Comparison of ENCODE assay signal across 8 mouse cellular contexts in genomic region chr10:62578338-62579100, GRCm38 (mm10). TPM values are rescaled to one million over a fixed set of nuclear protein-coding genes. Genes with fewer than 3 reads are reported as not detected.
DNase-seq lines count a peak whose midpoint lies in the region; ATAC-seq lines count a peak whose summit lies in the region.

Gene Kif1bp (minus strand): TSS chr10:62578457.

- peak within 1 kb of the TSS; percentile 78 for H3K4me2 ChIP-seq in hindbrain, embryonic 16.5 days (ENCODE audit: low read length)

- H3K27me3 ChIP-seq in hindbrain, embryonic 16.5 days (replicated peaks; ENCODE audit: control insufficient read depth, insufficient read depth, low read length): no peaks in the 10 kb centered on the region

- H3K9ac ChIP-seq in hindbrain, embryonic 16.5 days (ENCODE audit: low read depth, low read length): peak within 1 kb of the TSS; percentile 86

- peaks cover 28% of the 10 kb centered on the region for H3K36me3 ChIP-seq in hindbrain, embryonic 16.5 days (ENCODE audit: control insufficient read depth, insufficient read depth, low read length)
- H3K36me3 ChIP-seq in macrophage (ENCODE audit: inconsistent target): peaks cover 40% of the 10 kb centered on the region

- peak; percentile 94 for DNase-seq in WW6 (ENCODE audit: low read depth, low spot score)
- peak; percentile 92 to 95 for DNase-seq in cerebellum, postnatal 4 days (ENCODE audit: low spot score in 2 of 2)
- peak; percentile 98 for DNase-seq in gastrocnemius, adult 18-20 months (ENCODE audit: low spot score)
- peak; percentile 97 to 98 for DNase-seq in left cerebral cortex, adult 18-20 months (ENCODE audit: low spot score in 2 of 2)
- peak; percentile 99 for DNase-seq in right cerebral cortex, adult 18-20 months
- DNase-seq in urinary bladder, postnatal 10 days (ENCODE audit: low spot score): peak; percentile 91

- peaks cover 31% of the 10 kb centered on the region for H3K79me2 ChIP-seq in macrophage (ENCODE audit: inconsistent target)

- WGBS in hindbrain, embryonic 16.5 days: 5% methylated on average over 33 of the region's 33 CpGs
- 6% methylated on average over 33 of the region's 33 CpGs for WGBS in macrophage (ENCODE audit: missing documents)

- peak within 1 kb of the TSS; percentile 87 for H3K27ac ChIP-seq in hindbrain, embryonic 16.5 days (ENCODE audit: low read depth, low read length)
- H3K27ac ChIP-seq in macrophage: no peak within 1 kb of the TSS

- peak; percentile 99 for ATAC-seq in hindbrain, embryonic 16.5 days

- no peaks in the 10 kb centered on the region for H3K9me3 ChIP-seq in hindbrain, embryonic 16.5 days (ENCODE audit: control insufficient read depth, low read length)

- peaks cover 16% of the 10 kb centered on the region for H3K4me1 ChIP-seq in hindbrain, embryonic 16.5 days (ENCODE audit: control insufficient read depth, insufficient read depth, low read depth, low read length)

- H3K4me3 ChIP-seq in hindbrain, embryonic 16.5 days (ENCODE audit: low read length): peak within 1 kb of the TSS; percentile 84
- H3K4me3 ChIP-seq in macrophage (ENCODE audit: inconsistent target): peak within 1 kb of the TSS; percentile 75

RNA-seq across cellular contexts. Expression of gene Kif1bp, which starts in this region (rescaled TPM):
- 10 to 100 TPM; 29.0 to 30.4 TPM for total RNA-seq in gastrocnemius, adult 18-20 months (2021)
- 73.2 and 73.6 TPM in 2 replicates for polyA plus RNA-seq in hindbrain, embryonic 16.5 days (2015; fragmentation: Nextera tagmentation; extraction: Ambion mirVana)
- 100 to 1,000 TPM; 179 to 185 TPM for total RNA-seq in left cerebral cortex, adult 18-20 months (2021)
- 10 to 100 TPM; 10.3 to 50.0 (median 30.8) TPM for total RNA-seq in macrophage (2018; cell fraction: chromatin; rRNA removed)
- total RNA-seq in macrophage (2018; cell fraction: cytosol; rRNA removed): 10 to 100 TPM; 20.0 to 34.5 (median 29.5) TPM
- total RNA-seq in macrophage (2018; cell fraction: nucleus; rRNA removed): 10 to 100 TPM; 13.1 to 38.8 (median 23.5) TPM
- polyA plus RNA-seq in macrophage (2018): 28.5 to 32.9 TPM (median 28.8 TPM) in 3 replicates

Comparison
In these comparisons a context has a peak if more than half of its experiments do, and no peak if none do; other contexts are left out.
1. RNA of gene Kif1bp (total RNA-seq): 179 to 185 TPM in left cerebral cortex, adult 18-20 months; 29.0 to 30.4 TPM in gastrocnemius, adult 18-20 months; every median in the first group is over 4 times any median in the second.
2. Peak in every context shown above with its lines, with median percentiles within 50 percentile points of each other: DNase-seq.